Mouse (Mus musculus): Measurements from ENCODE around the gene Vmn1r129.
"Not testable (repeated sequence)": the region's sequence is repeated elsewhere in the genome, so short reads cannot be mapped to it uniquely, and the experiment has no call there.

Vmn1r129 gene

DNA sequence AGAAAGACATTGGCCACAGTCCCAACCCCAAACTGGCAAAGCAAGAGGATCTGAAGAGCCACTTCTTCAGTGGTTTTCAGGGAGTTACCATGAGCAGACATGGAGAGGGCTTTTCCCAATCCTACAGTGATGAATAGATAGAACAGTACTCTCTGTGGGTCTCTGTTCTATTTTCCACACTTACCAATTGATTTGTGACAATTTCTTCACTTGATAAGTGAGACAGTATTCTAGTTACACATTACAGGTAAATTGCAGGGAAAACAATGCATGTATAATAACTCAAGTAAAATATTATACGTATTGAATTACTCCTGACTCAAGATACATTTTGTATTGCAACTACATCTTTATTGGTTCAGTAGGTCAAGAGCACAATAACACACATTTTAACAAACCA is at the start of gene Vmn1r129:
Vmn1r129 (minus strand) TSS at position 101 of the 400 bp plus-strand sequence.
- in situ Hi-C loops (cut with MboI, MseI), result not testable (repeated sequence)

- in situ Hi-C loops (cut with MboI, MseI), result loop anchor here (25.0 kb wide), 1 partner anchor 463 kb away; no protein-coding TSS in a partner anchor
Observed at GRCm38 (mm10) chr7:21349073-21349472, 12.0 kb downstream of the Vmn1r129 start, which contains the start of gene Vmn1r128. Vmn1r128 (plus strand) TSS chr7:21349373.

DNA sequence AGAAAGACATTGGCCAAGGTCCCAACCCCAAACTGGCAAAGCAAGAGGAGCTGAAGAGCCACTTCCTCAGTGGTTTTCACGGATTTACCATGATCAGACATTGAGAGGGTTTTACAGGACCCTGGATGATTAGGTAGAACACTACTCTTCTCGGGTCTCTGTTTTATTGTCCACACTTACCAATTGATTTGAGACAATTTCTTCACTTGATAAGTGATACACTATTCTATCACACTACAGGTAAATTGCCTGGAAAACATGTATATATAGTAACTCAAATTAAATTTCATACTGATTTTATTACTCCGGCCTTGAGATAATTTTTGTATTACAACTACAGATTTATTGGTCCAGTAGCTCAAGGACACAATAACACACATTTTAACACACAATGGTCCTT is 41.3 kb downstream of the Vmn1r129 start, which contains the start of gene Vmn1r127:
Vmn1r127 (minus strand) TSS at position 101 of the 400 bp plus-strand sequence.
- in situ Hi-C loops (cut with MboI, MseI), result not testable (repeated sequence)

All from T-helper 2 cell (primary cell).